Mouse (Mus musculus): ENCODE results near the gene Ppp2r1b. TPM values are rescaled to one million over a fixed set of nuclear protein-coding genes. Genes with fewer than 3 reads are reported as not detected.

Gene Ppp2r1b
- total and polyA plus RNA-seq, 3 experiments = 39.6 to 66.6 (median 42.1) TPM

- TF ChIP-seq USF1 (IDR thresholded peaks at IDR 0.05; ENCODE audit: low read depth, low read length) (no peak), USF2 (conservative IDR thresholded peaks at IDR 0.05; ENCODE audit: low read depth, low read length) (no peak), NELFE (IDR thresholded peaks at IDR 0.05; ENCODE audit: low read depth, low read length) (no peak), MXI1 (IDR thresholded peaks at IDR 0.05; ENCODE audit: low read depth, low read length) (no peak), MEF2A (IDR thresholded peaks at IDR 0.05; ENCODE audit: borderline replicate concordance, low read depth, low read length) (peak; percentile 76; the same call in 1 of the 2 replicates), CHD1 (IDR thresholded peaks at IDR 0.05; ENCODE audit: low read depth, low read length) (no peak), PAX5 (IDR thresholded peaks at IDR 0.05; ENCODE audit: low read length) (no peak), CHD2 (IDR thresholded peaks at IDR 0.05; ENCODE audit: low read length) (no peak), SIN3A (IDR thresholded peaks at IDR 0.05; ENCODE audit: low read length) (no peak), POLR2AphosphoS2 (IDR thresholded peaks at IDR 0.05; ENCODE audit: low read depth, low read length) (no peak), MAZ (IDR thresholded peaks at IDR 0.05; ENCODE audit: low read depth, low read length) (no peak), RCOR1 (conservative IDR thresholded peaks at IDR 0.05; ENCODE audit: low read depth, low read length) (no peak; the same call in 1 of the 2 replicates), SMC3 (IDR thresholded peaks at IDR 0.05; ENCODE audit: low read depth, low read length) (no peak), RAD21 (IDR thresholded peaks at IDR 0.05; ENCODE audit: low read depth, low read length) (no peak)
These were observed 9.0 kb upstream of the Ppp2r1b start (continued) for GRCm38 (mm10) chr9:50836097-50836496.

GRCm38 (mm10) chr9:50841079-50841789 is 3.9 kb upstream of the Ppp2r1b start:
- no peaks in the 10 kb centered on the region for H3K79me2 ChIP-seq (replicated peaks; ENCODE audit: control insufficient read depth, extremely low read depth, insufficient read depth, poor library complexity, severe bottlenecking)
- TF ChIP-seq JUN (IDR thresholded peaks at IDR 0.05; ENCODE audit: insufficient read depth, low read depth, low read length) (no peak), BHLHE40 (IDR thresholded peaks at IDR 0.05; ENCODE audit: low read depth, low read length) (no peak)
- in situ Hi-C loops (cut with MboI; ENCODE audit: low pct_ligation_motif_present, low pct_unique_long_range_greater_than_20kb, low sequenced_read_pairs) = loop anchor here (25.0 kb wide), 1 partner anchor 296 kb away; no protein-coding TSS in a partner anchor
- H3K9ac ChIP-seq (ENCODE audit: insufficient read depth, low read depth) = no peak overlapping the region
- H3K4me3 ChIP-seq (replicated peaks in 1 of 3; ENCODE audit: low read depth in 2 of 3, low read length in 2 of 3, poor library complexity in 1 of 3) = no peak overlapping the region
- dilution Hi-C loops (cut with MboI; ENCODE audit: extremely low pct_ligation_motif_present, extremely low pct_unique_long_range_greater_than_20kb, low sequenced_read_pairs) = no loop called here
- peaks cover 8 to 22% of the 10 kb centered on the region in 2 experiments for H3K4me1 ChIP-seq (ENCODE audit: control insufficient read depth in 1 of 2, insufficient read depth in 2 of 2)
- H3K27me3 ChIP-seq (replicated peaks) = no peaks in the 10 kb centered on the region
- H3K4me2 ChIP-seq (ENCODE audit: insufficient read depth, low read depth, poor library complexity, severe bottlenecking) = no peak overlapping the region
- peaks cover 13 to 58% of the 10 kb centered on the region in 2 experiments for H3K36me3 ChIP-seq (replicated peaks in 1 of 2; ENCODE audit: control insufficient read depth in 1 of 2, insufficient read depth in 1 of 2, low read length in 1 of 2)
- no peak for DNase-seq (ENCODE audit: extremely low read depth)
- no peaks in the 10 kb centered on the region for H3K9me3 ChIP-seq (replicated peaks; ENCODE audit: low read length)
- no peak overlapping the region for H3K27ac ChIP-seq (ENCODE audit: insufficient read depth, low read depth)

GRCm38 (mm10) chr9:50845547-50845946 is 446 bp downstream of the Ppp2r1b start:
- dilution Hi-C loops (cut with MboI; ENCODE audit: extremely low pct_ligation_motif_present, extremely low pct_unique_long_range_greater_than_20kb, low sequenced_read_pairs) (no loop called here), in situ Hi-C loops (cut with MboI; ENCODE audit: low pct_ligation_motif_present, low pct_unique_long_range_greater_than_20kb, low sequenced_read_pairs) (loop anchor here (25.0 kb wide), 1 partner anchor 292 kb away; no protein-coding TSS in a partner anchor)
- H3K9me3 ChIP-seq (replicated peaks; ENCODE audit: low read length) = no peaks in the 10 kb centered on the region
- H3K27ac ChIP-seq (ENCODE audit: insufficient read depth, low read depth) = no peak overlapping the region
- H3K27me3 ChIP-seq (replicated peaks) = no peaks in the 10 kb centered on the region
- peaks cover 11 to 35% of the 10 kb centered on the region in 2 experiments for H3K36me3 ChIP-seq (replicated peaks in 1 of 2; ENCODE audit: control insufficient read depth in 1 of 2, insufficient read depth in 1 of 2, low read length in 1 of 2)
- H3K79me2 ChIP-seq (replicated peaks; ENCODE audit: control insufficient read depth, extremely low read depth, insufficient read depth, poor library complexity, severe bottlenecking) = no peaks in the 10 kb centered on the region
- H3K4me1 ChIP-seq (ENCODE audit: control insufficient read depth in 1 of 2, insufficient read depth in 2 of 2) = peaks cover 13 to 32% of the 10 kb centered on the region in 2 experiments
- DNase-seq (ENCODE audit: extremely low read depth) = no peak
- H3K4me2 ChIP-seq (ENCODE audit: insufficient read depth, low read depth, poor library complexity, severe bottlenecking) = no peak overlapping the region
- H3K9ac ChIP-seq (ENCODE audit: insufficient read depth, low read depth) = no peak overlapping the region
- no peak for TF ChIP-seq RAD21 (IDR thresholded peaks at IDR 0.05; ENCODE audit: low read depth, low read length)
- H3K4me3 ChIP-seq (replicated peaks in 1 of 3; ENCODE audit: low read depth in 2 of 3, low read length in 2 of 3, poor library complexity in 1 of 3) = no peak overlapping the region
